Mouse (Mus musculus): ENCODE results near the gene Clk4.

Clk4 gene

DNA sequence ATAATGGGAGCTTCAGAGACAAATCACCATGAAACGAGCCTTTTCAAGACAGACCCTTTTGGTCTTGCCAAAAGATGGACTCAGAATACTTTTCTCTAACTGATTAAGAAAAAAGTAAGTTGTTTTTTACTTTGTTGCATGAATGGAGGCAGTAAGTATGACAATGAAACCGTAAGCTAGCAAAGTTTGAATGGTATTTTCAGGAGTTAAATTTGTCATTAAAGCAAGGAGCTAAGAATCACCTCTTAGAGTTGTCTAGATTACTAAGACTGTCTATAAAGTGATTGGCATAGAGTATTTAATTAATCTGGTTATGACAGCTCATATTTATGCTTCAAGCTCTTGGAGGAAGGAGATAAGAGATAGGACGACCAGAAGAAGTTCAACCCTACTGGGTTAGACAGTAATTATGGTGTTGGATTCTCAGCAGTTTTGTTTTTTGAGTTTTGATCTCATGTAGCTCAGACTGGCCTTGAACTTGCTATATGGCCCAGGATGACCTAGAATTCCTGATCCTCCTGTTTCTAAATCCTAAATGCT, at the start of gene Clk4:
TSS of gene Clk4 (plus strand) at position 51 of the 540 bp plus-strand sequence.
- DNase-seq (ENCODE audit: inconsistent age in 2 of 2, low spot score in 1 of 2) = no peak

DNA sequence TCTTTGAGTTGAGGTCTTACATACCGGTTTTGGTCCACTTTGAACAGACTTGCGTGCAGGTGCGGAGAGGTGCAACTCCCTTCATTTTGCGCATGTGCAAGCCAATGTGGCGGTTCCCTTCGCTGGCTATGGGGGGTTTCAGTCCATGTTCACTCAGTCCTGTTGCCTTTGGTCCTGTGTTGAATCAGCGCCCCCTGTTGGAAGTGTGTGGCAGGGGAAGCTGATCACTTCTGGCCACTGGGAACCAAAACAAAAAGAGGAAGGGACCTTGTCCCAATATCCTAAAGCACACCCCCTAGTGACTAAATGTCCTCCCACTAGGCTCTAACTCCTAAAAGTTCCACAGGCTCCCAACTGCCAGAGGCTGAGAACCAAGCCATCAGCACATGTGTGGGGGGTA, 47.5 kb upstream of the Clk4 start:
- peak in 1 of 2 experiments; percentile 36 for DNase-seq (ENCODE audit: inconsistent age in 2 of 2, low spot score in 1 of 2)

DNA sequence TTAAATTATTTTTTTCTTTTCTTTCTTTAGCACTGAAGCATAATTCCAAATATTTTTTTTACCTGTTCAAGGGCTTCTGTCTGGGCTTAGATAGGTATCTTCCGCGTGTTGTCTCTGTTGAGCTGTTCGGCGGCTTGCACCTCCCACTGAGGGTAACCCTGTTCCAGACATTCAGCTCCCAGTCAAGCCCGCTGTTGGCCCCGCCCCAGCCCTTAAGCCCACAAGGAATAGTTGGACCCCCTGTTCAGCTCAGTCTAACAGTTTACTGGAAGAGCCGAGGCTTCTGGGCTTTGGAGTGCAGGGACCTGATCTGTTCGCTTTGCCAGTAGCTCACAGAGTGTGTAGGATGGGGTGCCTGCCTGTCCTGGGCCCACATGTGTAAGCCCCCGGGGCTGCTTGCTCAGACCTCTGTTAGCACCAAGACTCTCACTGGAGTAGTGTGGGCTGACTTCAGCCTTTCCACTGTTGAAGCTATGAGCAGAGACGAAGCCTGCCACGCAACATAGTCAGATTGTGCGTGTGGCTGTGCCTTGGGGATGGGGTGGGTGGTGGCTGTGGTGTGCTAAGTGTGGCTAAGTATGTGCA, 42.0 kb upstream of the Clk4 start:
- DNase-seq (ENCODE audit: inconsistent age in 2 of 2, low spot score in 1 of 2) = no peak

DNA sequence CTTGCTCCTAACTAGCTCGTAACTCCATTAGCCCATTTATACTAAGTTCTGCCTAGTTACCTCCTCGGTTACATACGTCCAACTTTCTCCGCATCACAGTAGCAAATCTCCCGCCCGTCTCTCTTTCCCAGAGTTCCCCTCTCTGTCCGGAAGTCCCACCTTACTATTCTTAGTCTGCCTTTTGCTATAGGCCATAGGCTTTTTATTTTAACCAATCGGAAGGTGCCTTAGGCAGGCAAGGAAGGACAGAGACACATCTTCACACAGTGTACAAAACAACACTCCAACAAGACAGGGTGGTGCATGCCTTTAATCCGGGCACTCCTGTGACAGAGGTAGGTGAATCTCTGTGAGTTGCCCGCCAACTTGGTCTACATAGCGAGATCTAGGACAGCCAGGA, 41.2 kb upstream of the Clk4 start, which contains the start of gene Gm12569:
TSS of gene Gm12569 (plus strand) at position 166 of the 400 bp plus-strand sequence.
- no peak for DNase-seq (ENCODE audit: inconsistent age in 2 of 2, low spot score in 1 of 2)

DNA sequence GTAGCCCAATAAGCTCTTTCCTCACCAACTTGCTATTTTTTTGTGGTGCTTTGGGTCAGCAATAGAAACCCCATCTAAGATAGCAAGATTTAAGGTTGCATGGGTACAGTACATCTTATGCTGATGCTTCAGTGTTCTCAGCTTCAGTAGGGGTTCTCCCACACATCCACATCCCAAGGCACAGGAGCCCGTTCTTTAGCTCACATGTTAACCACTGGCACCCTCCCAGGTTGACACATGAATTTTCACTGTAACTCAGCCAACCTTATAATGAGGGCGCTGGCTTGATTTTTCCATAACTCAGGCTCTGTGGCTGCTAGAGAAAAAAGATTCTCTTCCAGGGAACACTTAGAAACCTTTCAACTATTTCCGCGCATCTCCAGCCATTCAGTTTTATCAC, 34.4 kb upstream of the Clk4 start:
- no peak for DNase-seq (ENCODE audit: inconsistent age in 2 of 2, low spot score in 1 of 2)

DNA sequence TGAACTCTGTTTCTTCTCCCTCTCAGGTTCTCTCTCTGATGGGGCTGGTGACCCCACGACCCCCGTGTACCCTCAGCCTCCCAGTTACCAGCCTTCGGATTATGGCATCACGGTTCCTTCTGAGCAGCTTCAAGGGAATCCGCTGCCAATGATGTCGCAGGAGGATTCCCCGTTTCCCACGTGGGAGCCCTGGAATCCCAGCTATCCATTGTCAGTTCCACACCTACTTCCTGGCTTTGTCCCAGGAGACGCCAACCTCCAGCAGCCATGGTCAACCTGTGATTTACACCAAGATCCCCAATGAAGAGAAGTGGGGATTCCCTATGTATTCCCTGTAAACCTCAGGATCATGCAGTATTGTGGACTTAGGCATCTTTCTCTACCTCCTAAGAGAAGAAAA, 26.9 kb upstream of the Clk4 start:
- no peak for DNase-seq (ENCODE audit: inconsistent age in 2 of 2, low spot score in 1 of 2)

DNA sequence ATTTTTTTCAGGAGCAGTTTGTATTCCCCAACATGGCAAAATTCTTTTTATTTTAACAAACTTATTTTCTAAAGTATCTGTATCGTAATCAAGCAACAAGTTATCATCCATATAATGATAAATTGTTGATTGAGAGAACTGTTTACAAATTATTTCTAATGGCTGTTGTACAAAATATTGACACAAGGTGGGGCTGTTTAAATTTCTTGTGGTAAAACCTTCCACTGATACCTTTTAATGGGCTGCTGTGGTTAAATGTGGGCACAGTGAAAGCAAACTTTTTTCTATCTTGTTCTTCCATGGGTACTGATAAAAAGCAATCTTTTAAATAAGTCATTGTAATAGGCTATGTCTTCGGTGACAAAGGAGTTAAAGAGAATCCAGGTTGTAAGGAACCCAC, 18.6 kb upstream of the Clk4 start:
- no peak for DNase-seq (ENCODE audit: inconsistent age in 2 of 2, low spot score in 1 of 2)

DNA sequence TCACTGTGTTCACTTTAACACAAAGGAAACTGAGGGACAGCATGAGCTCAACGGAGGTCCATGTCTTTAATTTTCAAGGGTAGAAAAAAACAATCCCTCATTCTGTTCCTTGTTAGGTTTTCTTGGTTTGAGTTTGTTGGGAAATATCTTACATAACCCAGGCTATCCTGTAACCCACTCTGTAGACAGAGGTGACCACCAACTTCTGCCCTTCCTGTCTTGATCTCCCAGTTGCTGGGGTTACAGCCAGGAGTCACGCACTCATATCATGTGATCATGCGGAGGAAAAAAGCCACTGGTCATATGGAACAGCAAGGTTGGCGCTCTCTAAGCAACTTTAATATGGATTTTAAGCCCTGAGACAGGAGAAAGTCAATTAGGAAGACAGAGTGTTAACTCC, 4.5 kb upstream of the Clk4 start:
- no peak for DNase-seq (ENCODE audit: inconsistent age in 2 of 2, low spot score in 1 of 2)

DNA sequence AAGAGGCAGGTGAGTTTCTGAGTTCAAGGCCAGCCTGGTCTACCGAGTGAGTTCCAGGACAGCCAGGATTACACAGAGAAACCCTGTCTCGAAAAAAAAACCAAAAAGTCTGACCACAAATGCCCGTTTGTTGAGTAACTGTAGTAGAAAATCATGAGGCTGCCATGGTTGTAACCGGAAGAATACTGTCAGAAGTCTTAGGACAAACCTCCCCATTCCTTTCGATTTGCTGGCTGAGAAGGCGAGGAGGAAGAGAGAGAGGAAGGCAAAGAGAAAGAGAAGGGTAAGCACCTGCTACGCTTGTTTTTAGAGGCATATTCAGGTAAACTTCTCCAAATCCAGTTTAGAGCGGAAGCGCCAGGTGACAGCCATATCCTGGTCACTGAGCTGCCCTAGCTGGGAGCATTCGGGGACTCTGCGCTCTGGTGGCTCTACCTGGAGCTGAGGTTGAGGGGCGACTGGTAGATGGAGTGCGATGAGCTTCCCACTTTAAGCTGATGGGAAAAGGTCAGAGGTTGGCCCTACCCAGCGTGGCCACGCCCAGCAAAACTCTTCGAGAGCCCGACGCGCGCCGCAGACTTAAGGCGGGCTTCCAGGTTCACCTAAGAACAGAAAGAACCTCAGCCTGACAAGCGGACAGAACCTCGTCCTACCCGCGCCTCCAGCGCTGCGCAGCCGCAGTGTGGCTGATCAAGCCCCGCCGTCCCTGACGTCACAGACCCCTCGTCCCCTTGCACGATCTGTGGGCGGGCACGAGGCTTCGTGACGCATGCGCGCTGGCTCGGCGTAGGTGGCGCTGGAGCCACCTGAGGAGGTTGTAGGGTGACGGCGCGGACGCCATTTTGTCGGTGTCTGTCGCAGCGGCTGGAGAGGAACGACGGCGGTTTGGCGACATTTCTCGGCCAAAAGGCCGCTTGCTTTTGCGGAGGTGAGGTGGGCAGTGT, 1.1 kb downstream of the Clk4 start, which contains the start of gene BC049762:
TSS of gene BC049762 (minus strand) at position 705 of the 944 bp plus-strand sequence.
- peak; percentile 99 for DNase-seq (ENCODE audit: inconsistent age in 2 of 2, low spot score in 1 of 2)

DNA sequence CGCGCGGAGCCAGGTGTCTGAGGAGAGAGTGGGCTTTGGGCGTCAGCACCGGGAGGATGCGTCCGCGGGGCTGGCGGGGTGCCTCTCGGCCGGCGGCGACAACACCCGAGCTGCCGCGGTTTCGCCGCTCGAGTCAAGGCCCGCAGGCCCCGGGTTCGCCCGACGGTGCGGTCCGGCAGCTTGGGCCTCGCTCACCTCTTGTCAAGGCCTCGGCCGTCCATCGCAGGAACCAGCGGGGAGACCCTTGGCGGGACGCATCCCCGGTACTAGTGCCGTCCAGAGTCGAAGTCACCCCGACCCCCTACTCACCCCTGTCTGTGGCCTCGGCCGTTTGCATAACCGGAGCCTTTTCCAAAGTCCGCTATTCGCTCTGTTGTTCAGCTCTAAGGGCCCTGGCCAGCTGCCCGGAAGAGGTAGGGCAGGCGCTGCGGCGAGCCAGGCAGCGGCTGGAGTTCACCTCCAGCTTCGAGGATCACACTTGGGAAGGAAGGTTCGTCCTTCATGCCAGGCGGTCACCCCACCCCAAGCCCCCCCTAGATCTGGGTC, 1.8 kb downstream of the Clk4 start:
- DNase-seq (ENCODE audit: inconsistent age in 2 of 2, low spot score in 1 of 2) = no peak

DNA sequence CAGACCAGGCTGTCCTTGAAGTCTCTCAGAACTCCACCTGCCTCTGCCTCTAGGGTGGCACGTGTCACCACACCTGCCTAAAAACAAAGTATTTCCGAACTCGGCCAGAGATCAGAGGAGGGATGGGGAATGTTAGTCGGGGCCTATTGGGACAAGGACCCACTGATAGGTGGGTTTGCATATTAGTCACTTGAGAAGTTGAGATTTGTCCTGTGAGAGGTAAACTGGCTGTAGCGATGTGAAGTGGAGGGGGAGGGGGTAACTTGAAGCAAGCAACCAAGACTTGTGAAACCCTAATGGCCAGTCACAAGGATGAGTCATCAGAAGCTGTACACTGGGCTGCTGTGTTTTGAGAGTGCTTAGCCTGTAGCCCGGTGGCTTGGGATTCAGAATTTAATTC, 2.8 kb downstream of the Clk4 start:
- peak; percentile 49 to 86 for DNase-seq (ENCODE audit: inconsistent age in 2 of 2, low spot score in 1 of 2)

DNA sequence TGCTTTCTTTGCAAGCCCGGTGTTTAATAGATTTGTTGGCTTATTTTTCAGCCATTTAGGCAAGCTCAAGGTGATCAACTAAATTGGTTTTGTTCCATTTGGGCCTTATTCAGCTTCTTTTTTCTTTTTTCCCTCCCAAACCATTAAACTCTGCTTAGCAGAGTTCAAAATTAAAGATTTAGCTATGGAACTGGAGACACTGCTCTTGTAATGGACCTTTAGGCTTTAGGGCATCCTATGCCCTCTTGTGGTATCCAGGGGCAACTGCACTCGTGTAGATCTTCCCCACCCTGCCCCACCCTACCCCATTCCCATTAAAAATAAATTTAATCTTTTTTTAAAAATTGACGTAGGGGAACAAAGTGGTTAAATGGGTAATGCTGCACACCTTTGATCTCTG, 3.8 kb downstream of the Clk4 start:
- DNase-seq (ENCODE audit: inconsistent age in 2 of 2, low spot score in 1 of 2) = peak in 1 of 2 experiments; percentile 73

DNA sequence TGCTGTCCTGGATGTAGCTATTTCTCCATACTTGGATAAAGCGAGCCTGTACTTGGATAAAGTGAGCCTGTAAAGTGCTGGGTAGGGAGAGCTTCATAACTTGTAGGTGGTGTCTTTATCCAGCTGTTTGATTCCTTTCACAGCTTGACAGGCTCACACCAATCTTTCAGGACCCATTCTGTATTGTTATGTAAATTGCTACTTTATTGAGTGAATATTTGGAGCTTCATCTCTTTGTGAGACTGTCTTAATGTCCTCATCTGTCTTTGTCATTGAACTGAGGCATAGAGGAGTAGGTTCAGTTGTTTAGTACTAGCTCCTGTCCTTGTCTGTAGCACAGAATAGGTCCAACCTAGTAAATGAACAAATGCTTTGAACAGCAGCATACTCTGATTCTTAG, 12.9 kb downstream of the Clk4 start:
- no peak for DNase-seq (ENCODE audit: inconsistent age in 2 of 2, low spot score in 1 of 2)

DNA sequence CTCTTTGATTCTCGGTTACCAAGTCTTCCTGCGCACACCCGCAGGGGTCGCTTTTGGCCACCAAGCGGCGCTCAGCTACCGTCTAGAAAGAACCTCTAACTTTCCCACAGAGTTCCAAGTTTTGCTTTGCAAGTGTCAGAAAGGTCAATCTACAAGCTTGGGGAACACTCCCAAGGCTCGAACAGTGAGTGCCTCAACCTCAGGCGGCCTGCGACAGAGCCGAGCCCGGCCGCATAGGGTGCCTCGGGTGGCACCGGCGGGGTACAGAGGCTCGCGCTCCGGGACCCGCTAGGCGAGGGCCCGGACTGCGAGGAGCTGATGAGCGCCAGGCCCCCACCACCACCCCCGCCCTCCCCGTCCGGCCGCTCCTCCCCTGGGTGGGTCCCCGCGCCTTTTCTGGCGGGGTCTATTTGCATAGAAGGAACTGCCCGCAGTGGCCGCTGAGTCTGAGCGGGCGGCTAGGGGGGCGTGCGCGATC, 28.1 kb downstream of the Clk4 start, which contains the start of gene Col23a1:
TSS of gene Col23a1 (plus strand) at position 357 of the 478 bp plus-strand sequence.
- DNase-seq (ENCODE audit: inconsistent age in 2 of 2, low spot score in 1 of 2) = peak; percentile 78 to 94

DNA sequence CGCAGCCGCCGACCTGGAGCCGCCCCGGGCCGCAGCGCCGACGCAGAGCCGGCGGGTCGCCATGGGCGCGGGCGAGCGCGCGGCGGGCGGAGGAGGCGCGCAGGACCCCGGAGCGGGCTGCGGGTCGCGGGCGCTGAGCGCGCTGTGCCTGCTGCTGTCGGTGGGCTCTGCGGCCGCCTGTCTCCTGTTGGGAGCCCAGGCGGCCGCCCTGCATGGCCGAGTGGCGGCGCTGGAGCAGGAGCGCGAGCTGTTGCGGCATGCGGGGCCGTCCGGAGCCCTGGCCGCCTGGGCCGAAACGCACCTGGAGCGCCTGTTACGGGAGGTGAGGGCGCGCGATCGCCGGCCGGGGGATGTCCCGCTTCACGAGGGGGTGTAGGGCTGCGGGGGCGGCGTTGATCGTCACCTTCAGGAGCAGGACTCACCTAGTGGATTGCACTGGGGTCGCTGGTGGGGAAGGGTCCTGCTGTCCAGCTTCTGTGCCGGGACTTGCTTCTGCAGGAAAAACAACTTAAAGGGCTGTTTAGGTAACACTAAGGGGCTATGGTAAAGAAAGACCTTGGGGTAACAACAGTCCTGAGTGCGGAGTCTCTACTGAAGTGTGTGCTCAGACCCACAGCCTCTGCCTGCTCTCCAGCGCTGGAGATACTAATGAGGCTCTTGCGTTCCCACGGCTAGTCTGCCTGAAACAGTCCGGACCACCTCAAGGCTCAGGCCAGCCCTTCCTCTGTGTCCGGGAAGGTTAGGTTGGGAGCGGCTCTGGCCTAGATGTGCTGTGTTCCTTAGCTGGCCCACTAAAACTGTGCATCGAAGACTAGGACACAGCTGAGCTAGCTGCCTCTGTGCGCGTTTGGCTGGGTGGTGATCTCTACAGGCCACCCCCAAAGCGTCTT, 28.8 kb downstream of the Clk4 start:
- peak; percentile 62 to 82 for DNase-seq (ENCODE audit: inconsistent age in 2 of 2, low spot score in 1 of 2)

DNA sequence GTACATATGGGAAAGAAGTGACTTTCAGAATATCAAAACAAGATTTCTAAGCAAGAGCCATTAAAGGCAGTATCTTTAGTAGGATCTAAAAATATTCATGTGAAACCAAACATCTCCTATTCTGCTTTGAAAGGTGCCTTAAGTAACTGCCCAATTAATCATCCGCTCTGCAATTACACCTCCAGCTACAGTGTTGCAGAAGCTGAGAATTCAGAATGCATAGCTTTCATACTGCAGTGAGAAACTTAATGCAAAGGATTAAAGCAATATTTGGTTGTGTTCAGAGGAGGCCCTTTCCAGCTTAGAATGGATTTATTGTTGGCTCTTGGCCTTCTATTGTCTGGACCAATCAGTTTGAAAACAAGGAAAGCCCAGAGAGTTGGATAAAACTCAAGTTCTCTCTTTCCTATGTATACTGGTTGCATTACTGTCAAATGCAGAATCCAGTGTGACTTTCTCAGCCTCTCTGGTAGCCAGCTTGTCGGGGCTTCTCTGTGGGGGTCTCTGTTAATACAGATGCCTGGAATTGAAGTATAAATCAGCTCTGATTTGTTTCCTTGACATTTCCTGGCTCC, 32.5 kb downstream of the Clk4 start:
- DNase-seq (ENCODE audit: inconsistent age in 2 of 2, low spot score in 1 of 2) = no peak

DNA sequence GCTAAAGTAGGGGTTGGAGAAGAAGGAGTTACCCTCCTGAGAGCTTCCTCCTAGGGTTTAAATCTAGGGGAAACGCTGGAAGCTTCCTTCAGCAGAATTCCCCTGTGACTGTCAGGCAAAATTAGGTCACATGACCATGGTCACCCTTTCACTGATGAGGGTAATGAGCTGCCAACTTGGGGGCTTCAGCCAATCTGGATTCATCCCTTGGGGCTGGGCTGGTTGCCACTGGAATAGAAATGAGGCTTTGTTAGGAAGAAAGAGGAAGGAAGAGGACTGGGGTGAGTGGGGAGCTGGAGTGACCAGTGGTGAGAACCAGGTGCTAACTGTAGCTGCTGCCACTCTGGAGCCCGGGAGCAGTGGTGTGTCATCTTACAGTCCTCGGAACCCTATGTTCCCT, 34.2 kb downstream of the Clk4 start:
- DNase-seq (ENCODE audit: inconsistent age in 2 of 2, low spot score in 1 of 2) = no peak

DNA sequence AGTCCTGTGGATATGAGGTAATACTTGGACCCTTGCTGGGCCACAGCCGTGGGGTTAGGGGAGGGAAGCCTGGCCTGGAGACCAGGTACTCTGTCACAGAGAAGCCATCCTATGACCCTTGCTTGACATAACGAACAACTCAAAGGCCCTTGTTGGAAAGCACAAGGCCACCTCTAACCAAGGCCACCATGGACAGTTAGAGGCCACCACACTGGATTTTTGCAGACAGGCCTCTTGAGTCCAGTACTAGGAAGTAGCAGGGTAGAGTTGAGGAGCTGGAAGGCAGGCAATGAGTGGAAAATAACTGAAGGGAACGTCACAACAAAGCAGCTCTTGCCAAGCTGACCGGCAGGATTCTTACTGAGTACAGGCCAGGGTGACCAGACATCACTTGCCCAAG, 37.2 kb downstream of the Clk4 start:
- peak; percentile 30 to 85 for DNase-seq (ENCODE audit: inconsistent age in 2 of 2, low spot score in 1 of 2)

DNA sequence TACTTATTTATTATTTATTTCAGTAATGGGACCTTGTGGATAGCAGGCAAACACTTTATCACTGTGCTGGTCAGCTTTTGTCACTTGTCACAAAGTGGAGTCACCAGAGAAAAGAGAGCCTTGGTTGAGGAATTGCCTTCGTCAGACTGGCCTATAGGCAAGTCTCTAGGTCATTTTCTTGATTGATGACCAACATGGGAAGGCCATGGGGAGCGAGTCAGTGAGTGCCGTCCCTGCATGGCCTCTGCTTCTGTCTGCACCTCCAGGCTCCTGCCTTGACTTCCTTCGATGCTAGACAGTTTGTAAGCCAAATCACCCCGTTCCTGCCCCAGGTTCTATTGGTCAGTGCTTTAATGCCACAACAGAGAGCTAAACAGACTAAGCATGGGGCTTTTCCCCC, 40.9 kb downstream of the Clk4 start:
- DNase-seq (ENCODE audit: inconsistent age in 2 of 2, low spot score in 1 of 2) = peak in 1 of 2 experiments; percentile 81

DNA sequence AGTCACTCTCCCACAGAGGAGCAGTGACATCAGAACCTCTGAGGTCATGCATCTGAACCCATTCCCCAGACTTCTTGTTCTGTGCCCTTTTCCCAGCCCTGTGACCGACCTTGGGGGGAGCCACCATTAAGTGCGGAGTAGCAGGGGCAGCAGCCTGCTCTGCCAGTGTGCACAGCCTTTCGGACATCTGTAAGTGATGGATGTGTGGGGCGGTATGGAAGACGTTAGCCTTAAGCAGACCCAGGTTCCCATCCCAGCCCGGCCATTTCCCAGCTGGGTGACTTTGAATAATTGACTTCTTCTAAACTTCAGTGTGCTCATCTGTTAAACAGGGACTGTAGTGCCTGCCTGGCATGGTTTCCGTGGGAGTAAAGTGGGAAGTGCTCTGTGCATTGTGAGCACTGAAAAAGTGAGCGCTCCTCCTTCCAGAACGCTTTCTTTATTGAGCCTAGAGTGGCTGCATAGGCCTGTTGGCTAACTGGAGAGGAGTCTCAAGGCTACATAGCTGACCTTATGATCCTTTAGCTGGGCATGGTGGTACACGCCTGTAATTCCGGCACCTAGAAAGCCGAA, 42.5 kb downstream of the Clk4 start:
- no peak for DNase-seq (ENCODE audit: inconsistent age in 2 of 2, low spot score in 1 of 2)
